Mouse (Mus musculus) spleen, postnatal 36 days (tissue): ENCODE measurements at regions not wholly inside any gene's neighbourhood (a gene's known extent, or its start where the extent isn't known, plus 50 kb on each side); places are given as distances from the start of the nearest gene placed in this dataset.

Experiments
- DNase-seq, 2 experiments: peaks; one replicate each; pipeline ENCODE4 v3.0.0; 2022; ENCODE audit warnings: low spot score in 2 of 2, mixed read lengths in 1 of 2

DNA sequence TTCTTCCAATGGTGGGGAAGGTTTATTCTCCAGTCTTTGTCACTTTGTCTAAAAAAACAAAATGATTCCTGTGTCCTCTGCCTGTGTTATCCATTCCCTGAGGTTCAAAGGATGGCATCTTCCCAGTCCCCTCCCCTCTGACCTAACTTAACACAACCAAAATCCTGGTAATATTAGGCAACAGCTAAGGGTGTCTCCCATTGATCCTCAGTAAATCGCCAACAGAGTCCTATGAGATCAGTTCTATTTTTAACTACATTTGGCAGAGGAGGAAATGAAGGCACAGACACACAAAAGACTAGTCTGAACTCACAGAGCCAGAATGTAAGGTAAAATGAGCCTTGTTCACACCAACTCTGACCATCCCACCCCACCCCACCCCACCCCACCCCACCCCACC is 228.8 kb downstream of the Sp3 start:
- DNase-seq, result no peak

- DNase-seq, result no peak
Observed at GRCm38 (mm10) chr2:72752624-72753176, 227.5 kb downstream of the Sp3 start.

DNA sequence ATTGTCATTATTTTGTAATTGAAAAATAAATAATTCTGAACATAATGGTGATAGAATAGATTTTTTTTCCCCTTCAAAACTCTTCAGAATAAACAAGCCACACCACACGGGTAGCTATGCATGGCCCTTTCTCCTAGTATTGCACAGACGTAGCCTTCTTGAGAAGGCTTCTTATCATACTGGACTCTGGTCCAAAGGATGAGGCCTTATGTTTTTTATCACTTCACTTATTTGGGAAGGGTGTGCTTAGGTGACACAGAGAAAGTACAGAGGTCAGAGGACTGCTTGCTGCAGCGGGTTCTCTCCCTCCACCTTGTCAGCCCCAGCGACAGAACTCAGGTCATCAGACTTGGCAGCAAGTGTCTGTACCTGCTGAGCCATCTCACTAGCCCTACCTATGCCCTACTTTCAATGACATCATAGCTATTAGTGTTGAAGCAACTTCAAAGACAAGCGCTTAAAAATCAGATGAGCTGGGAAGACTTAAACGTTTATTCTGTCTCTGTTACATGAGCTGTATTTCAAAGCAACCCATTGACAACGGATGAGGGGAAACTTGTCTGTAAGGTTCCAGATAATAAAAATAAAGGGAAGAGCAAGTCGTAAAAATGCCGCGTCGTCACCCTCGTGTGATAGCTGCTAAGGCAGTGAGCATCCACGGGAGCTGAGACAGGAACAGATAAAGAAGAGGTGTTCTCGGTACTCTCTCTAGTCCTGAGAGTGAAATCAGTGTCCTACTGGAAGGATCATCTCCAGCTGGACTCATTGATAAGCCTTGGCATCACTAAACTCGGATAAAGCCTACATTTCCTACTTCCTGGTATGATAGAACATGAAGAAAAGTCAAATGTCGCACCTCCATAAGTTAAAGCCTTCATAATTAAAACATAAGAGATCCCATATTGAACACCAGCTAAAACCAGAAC is 226.2 kb downstream of the Sp3 start:
- DNase-seq, result no peak

DNA sequence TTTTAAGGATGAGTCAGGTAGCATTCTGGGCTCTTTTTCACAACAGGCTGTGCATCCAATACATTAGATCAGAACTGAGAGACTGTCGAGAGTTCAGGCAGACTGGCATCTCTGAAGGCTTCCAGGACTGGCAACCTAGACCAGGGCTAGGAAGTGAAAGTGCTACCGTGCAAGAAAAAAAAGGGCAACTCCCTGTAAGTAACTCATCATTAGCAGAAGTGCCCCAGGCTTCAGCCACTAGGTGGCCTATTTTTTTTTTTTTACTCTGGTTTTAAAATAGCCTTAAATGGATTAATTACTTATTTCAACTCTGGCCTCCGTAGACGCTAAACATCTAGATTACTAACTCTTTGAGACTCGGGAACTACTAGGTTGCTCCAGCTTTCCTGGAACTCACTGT is 216.8 kb downstream of the Sp3 start:
- peak; percentile 26 to 41 for DNase-seq

DNA sequence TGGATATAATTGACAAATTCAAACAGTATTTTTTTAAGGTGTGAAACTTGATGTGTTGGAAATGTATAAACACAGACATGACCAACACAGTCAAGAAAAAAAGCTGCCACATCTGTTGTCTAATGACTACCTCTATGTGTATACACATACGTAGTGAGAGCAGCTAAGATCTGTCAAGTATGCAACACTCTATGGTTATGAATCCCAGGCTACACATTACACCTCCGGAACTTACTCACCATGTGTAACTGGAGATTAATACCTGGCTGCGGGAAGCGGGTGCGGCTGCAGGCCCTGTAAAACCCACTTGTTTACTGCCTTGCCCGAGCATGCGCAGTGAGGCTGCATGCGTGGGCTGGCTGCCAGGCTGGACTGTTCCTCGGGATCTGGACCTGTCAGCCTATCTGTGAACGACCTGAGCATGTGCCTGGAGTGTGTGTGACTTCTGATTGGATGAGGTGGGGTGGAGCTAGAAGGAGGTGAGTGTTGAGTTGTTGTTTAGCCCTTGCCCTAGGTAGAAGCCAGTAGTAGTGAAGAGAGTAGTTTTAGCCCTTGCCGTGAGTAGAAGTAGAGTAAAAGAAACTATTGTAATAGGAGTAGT is 211.1 kb downstream of the Sp3 start:
- DNase-seq, result no peak

GRCm38 (mm10) chr2:72773401-72773800 is 206.8 kb downstream of the Sp3 start:
- no peak for DNase-seq

DNA sequence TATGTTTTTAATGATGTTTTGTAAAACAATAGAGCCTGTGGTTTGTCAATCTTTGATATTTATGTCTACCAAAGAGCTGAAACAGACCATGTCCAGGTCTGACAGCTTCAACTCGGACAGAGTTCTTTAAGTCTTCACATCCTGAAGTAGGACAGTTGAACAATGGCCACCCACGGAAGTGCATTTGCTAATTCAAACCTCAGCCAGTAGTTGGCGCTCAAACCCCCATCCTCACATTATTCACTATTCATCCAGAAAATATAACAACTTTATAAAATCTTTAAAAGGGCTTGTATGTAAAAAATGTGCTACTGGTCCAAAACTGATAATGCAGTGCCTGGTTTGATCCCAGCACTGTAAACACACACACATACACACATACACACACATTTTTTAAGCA is 202.9 kb downstream of the Sp3 start:
- no peak for DNase-seq

DNA sequence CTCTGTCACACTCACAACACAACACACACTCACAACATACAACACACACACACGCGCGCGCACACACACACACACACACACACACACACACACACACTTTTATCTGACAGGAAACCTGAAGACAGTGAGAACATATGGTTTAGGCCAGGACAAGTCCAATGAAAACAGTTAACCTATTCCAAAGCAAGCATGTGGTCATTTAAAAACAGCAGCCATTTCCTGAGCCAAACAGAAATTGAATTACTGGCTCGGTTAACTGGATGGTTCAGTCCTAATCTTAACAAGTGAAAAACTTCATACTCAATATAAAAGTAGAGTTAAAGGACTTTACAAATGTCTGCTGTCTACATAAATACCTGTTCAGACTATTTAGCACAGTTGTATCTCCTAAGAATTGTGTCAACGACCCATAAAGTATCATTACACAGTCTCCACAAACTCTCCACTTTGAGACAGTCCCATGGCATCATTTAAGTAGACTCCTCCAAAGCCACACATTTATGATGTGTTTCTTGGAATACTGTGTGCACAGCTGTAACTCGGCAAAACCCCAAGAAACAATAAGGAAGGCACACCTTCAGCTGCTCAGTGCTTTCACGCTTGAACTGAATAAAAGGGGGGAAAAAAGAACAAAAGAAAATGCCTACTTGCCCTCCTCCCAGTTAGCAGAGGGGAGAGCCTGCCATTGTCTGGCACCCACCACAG is 202.3 kb downstream of the Sp3 start:
- DNase-seq, result no peak

DNA sequence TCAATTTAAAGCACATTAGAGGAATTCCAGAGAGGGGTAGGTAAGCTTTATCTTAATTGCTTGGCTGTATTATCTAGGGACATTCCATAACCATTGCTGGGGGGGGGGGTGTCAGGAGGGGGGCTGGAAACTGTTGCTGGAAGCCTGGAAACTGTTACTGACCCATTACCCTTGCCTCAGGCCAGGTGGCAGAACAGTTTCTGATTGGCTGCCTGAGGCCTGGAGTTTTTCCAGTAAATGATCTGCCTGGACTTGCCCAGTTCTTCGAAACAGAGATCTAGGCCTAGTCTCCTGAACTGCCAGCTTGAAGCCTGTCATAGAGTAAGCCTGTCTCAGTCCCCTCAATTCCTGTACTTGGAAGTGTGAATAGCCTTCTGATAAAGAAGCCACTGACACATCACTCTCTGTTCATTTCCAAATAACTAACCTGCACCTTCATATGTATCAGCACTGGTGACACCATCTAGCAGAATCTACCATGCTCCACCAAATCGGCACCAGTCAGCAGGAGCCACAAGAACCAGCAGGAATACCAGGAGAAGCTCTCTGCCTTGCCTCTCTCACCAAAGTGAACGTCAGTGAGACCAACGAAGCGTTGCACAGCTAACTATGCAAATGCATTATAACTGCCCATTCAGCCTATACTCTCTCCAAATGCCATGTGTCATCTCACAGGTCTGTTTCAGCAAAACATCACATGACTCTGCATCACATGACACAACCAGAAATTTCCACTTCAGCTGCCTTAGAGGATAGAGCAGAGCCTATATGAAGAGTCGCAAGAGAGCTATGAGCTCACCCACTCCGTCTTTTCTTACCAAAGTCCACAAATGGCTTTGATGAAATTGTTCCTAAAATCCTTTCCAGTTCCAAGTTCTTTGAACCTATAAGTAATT is 200.7 kb downstream of the Sp3 start:
- peak; percentile 35 to 41 for DNase-seq

- DNase-seq, result no peak
Observed at GRCm38 (mm10) chr2:72781369-72782275, 198.6 kb downstream of the Sp3 start.

GRCm38 (mm10) chr2:72782355-72782754 is 197.9 kb downstream of the Sp3 start:
- no peak for DNase-seq

- no peak for DNase-seq
Observed at GRCm38 (mm10) chr2:72785365-72786043, 194.7 kb downstream of the Sp3 start.

DNA sequence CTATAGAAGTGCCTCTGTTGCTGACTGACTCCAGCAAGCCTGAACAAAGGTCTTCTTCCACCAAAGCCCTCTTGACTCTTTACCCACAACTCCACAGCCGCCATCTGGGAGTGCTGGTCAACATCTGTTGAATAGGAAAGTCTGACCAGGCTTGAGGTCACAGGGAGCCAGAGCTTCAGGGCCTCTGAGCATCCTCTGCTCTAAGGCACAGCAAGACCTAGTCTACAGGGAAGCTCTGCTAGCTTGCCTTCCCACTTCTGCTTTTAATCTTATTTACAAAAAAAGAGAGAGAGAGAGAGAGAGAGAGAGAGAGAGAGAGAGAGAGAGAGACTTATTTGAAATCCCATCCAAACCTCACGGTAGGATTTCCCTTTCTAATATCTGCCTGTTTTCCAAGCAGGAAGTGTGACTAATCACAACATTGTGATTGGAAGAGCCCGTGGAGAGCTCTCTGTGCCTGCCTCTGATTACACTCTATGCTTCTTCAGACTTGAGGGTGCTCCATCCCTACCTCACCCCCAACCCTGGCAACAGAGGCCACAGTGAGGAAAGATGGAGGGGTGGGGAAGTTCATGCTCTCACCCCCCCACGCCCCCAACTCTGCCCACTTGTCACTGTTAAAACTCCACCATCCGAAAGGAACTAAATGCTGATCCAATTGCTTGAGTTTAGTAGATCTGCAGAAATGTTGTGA is 194.1 kb downstream of the Sp3 start:
- DNase-seq, result no peak

DNA sequence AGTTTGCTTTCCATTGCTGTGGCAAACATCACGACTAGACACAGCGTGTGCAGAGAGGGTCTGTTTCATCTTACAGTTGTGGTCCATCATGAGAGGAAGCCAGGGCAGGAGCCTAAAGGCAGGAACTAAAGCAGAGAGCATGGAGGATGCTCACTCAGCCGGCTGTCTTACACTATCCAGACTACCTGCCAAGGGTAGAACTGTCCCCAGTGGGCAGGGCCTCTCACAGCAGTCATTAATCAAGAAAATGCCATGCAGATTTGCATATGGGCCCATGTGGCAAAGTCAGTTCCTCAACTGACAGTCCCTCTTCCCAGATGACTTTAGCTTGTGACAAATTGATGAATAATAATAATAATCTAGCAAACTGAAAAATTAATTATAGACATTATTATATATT is 192.6 kb downstream of the Sp3 start:
- no peak for DNase-seq

DNA sequence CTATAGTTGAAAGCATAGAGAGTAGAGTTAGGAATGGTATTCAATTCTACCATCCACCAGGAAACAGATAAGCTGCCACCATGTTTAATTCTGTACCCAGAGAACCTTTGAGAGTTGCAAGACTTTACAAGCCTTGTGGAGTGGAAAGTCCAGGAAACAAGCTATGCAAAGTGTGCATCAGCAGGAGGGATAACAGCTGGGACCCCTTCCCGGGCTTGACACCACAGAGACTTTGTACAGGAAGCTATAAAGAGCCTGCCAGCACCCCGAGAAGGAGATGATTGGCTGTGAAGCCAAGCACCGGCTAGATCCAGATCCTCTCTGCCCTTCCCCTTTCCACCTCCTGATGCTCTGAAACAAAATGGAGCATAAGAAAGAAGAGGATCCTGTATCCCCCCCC is 188.8 kb downstream of the Sp3 start:
- no peak for DNase-seq

- no peak for DNase-seq
Observed at GRCm38 (mm10) chr2:72793424-72793823, 186.8 kb downstream of the Sp3 start.

DNA sequence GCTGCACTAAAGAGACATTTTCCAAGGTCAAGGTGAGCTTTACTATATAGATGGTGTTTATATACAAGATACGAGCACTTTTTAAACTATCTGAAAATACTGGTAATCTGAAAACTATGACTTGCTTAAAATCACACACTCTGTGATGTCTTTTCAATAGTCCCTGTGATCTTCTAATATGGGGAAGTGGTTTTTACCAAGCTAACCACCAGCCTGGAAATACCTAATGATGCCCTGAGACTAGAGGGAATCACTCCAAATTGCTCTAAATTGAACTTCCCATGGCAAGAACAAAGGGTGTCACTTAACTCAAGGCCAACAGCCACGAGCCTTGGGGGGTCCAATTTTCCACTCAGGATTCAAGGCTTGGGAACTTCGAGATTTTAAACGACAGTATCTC is 185.7 kb downstream of the Sp3 start:
- no peak for DNase-seq

DNA sequence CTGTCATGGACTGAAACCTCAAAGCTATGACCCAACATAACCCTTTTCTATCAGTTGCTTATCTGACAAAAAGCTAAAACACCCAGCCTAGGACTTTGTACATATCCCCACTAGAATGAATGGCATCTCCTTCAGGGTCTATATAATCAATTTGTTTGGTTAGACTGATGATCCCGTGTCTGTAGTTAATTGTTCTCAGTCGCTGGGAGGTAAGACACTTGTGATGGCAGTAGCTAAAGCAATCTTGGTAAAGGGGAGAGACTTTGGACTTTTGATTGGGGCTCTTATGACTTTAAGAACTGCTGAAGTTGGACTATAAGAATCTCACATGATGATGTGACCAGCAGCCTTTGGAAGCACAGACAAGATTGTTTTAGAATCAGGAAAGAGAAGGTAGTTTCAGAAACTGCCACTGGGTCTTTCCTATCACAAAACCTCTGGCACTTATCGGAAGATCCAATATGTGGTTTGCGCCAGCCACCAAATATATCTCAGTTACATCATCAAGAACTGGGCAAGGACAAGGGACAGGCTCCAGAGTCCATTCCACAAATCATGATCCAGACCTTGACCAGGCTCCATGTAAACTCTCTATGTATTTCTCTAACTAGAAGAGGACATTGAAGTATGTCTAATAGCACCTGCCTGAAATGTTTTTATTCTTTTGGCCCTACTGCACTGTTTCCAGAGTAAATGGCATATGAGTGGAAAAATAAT is 183.1 kb downstream of the Sp3 start:
- no peak for DNase-seq
